Mouse (Mus musculus): Measurements from ENCODE around the gene Per1.

The Per1 gene

GRCm38 (mm10) chr11:69065394-69065925, 29.6 kb upstream of the Per1 start:
- no peak for DNase-seq

- no peak for DNase-seq
These were observed 28.7 kb upstream of the Per1 start for GRCm38 (mm10) chr11:69066163-69066861.

- peak; percentile 95 for DNase-seq
These were observed 28.1 kb upstream of the Per1 start for GRCm38 (mm10) chr11:69066956-69067355.

GRCm38 (mm10) chr11:69067601-69068000, 27.4 kb upstream of the Per1 start:
- DNase-seq, result no peak

- DNase-seq, result no peak
These were observed 24.9 kb upstream of the Per1 start for GRCm38 (mm10) chr11:69070093-69070492.

GRCm38 (mm10) chr11:69070590-69071222, 24.3 kb upstream of the Per1 start, which contains the start of gene Tmem107:
TSS of gene Tmem107 (plus strand) at chr11:69070806.
- peak; percentile 96 for DNase-seq

GRCm38 (mm10) chr11:69071262-69071661, 23.8 kb upstream of the Per1 start:
- DNase-seq, result no peak

GRCm38 (mm10) chr11:69072234-69072633, 22.8 kb upstream of the Per1 start:
- no peak for DNase-seq

GRCm38 (mm10) chr11:69072666-69073064, 22.4 kb upstream of the Per1 start:
- no peak for DNase-seq

GRCm38 (mm10) chr11:69073065-69073888, 21.7 kb upstream of the Per1 start:
- DNase-seq, result peak; percentile 96

- DNase-seq, result no peak
These were observed 20.9 kb upstream of the Per1 start for GRCm38 (mm10) chr11:69073951-69074775.

- no peak for DNase-seq
These were observed 20.3 kb upstream of the Per1 start for GRCm38 (mm10) chr11:69074776-69075069.

- no peak for DNase-seq
These were observed 19.1 kb upstream of the Per1 start for GRCm38 (mm10) chr11:69075764-69076479.

GRCm38 (mm10) chr11:69076572-69076971, 18.4 kb upstream of the Per1 start:
- DNase-seq, result no peak

GRCm38 (mm10) chr11:69077316-69077715, 17.7 kb upstream of the Per1 start:
- DNase-seq, result no peak

- DNase-seq, result no peak
These were observed 17.0 kb upstream of the Per1 start for GRCm38 (mm10) chr11:69078041-69078440.

GRCm38 (mm10) chr11:69078805-69079438, 16.1 kb upstream of the Per1 start:
- no peak for DNase-seq

- peak; percentile 54 for DNase-seq
These were observed 14.7 kb upstream of the Per1 start for GRCm38 (mm10) chr11:69080102-69080854.

- no peak for DNase-seq
These were observed 14.2 kb upstream of the Per1 start for GRCm38 (mm10) chr11:69080855-69081222.

- DNase-seq, result no peak
These were observed 13.4 kb upstream of the Per1 start for GRCm38 (mm10) chr11:69081613-69082012.

GRCm38 (mm10) chr11:69085608-69086007, 9.4 kb upstream of the Per1 start:
- no peak for DNase-seq
